Mouse (Mus musculus): Measurements from ENCODE around the gene Insrr. TPM values are rescaled to one million over a fixed set of nuclear protein-coding genes. Genes with fewer than 3 reads are reported as not detected.

Gene Insrr
- polyA plus RNA-seq, 1 experiment from 2014 or later, result 0.43 TPM

Other genes starting within 250 kb of the Insrr start
- gene Arhgef11, start 179.4 kb upstream of the Insrr start, polyA plus RNA-seq (2015; fragmentation: Nextera tagmentation; extraction: Ambion mirVana), result 18.2 and 20.4 TPM in 2 replicates
- 0.35 and 0.58 TPM in 2 replicates for gene Lrrc71, start 48.3 kb upstream of the Insrr start, polyA plus RNA-seq (2015; fragmentation: Nextera tagmentation; extraction: Ambion mirVana)
- gene Ntrk1, start 1.8 kb upstream of the Insrr start, polyA plus RNA-seq (2015; fragmentation: Nextera tagmentation; extraction: Ambion mirVana), result 0.53 and 0.88 TPM in 2 replicates
- gene Pear1, start 27.4 kb downstream of the Insrr start, polyA plus RNA-seq (2015; fragmentation: Nextera tagmentation; extraction: Ambion mirVana), result 4.7 and 4.8 TPM in 2 replicates
- not detected in 2 replicates for gene Sh2d2a, start 49.8 kb downstream of the Insrr start, polyA plus RNA-seq (2015; fragmentation: Nextera tagmentation; extraction: Ambion mirVana)
- 14.5 TPM in 2 replicates for gene Prcc, start 88.7 kb downstream of the Insrr start, polyA plus RNA-seq (2015; fragmentation: Nextera tagmentation; extraction: Ambion mirVana)
- gene Hdgf, start 109.4 kb downstream of the Insrr start, polyA plus RNA-seq (2015; fragmentation: Nextera tagmentation; extraction: Ambion mirVana), result 106 and 147 TPM in 2 replicates
- gene Mrpl24, start 122.6 kb downstream of the Insrr start, polyA plus RNA-seq (2015; fragmentation: Nextera tagmentation; extraction: Ambion mirVana), result 70.2 and 77.2 TPM in 2 replicates
- 61.8 and 63.0 TPM in 2 replicates for gene Isg20l2, start 133.4 kb downstream of the Insrr start, polyA plus RNA-seq (2015; fragmentation: Nextera tagmentation; extraction: Ambion mirVana)
- gene Rrnad1, start 133.8 kb downstream of the Insrr start, polyA plus RNA-seq (2015; fragmentation: Nextera tagmentation; extraction: Ambion mirVana), result 20.7 and 22.7 TPM in 2 replicates
- 67.1 and 89.5 TPM in 2 replicates for gene Crabp2, start 151.7 kb downstream of the Insrr start, polyA plus RNA-seq (2015; fragmentation: Nextera tagmentation; extraction: Ambion mirVana)
- 76.3 and 79.9 TPM in 2 replicates for gene Nes, start 174.1 kb downstream of the Insrr start, polyA plus RNA-seq (2015; fragmentation: Nextera tagmentation; extraction: Ambion mirVana)
- 9.5 and 9.6 TPM in 2 replicates for gene Bcan, start 203.3 kb downstream of the Insrr start, polyA plus RNA-seq (2015; fragmentation: Nextera tagmentation; extraction: Ambion mirVana)
- 0.11 and 0.36 TPM in 2 replicates for gene Hapln2, start 230.6 kb downstream of the Insrr start, polyA plus RNA-seq (2015; fragmentation: Nextera tagmentation; extraction: Ambion mirVana)
- 29.7 and 30.7 TPM in 2 replicates for gene Gpatch4, start 246.2 kb downstream of the Insrr start, polyA plus RNA-seq (2015; fragmentation: Nextera tagmentation; extraction: Ambion mirVana)